Mouse (Mus musculus) ES-CJ7 (cell line): ENCODE data around the gene Cmtr1.

Experiments
- DNase-seq: peaks from one replicate; pipeline ENCODE4 v3.0.0; 2011; ENCODE audit warnings: low read depth, low spot score

Cmtr1 gene

GRCm38 (mm10) chr17:29669030-29669429, 8.6 kb downstream of the Cmtr1 start:
- DNase-seq, result no peak

- no peak for DNase-seq
Observed at GRCm38 (mm10) chr17:29669936-29670335, 9.5 kb downstream of the Cmtr1 start.

GRCm38 (mm10) chr17:29671021-29671420, 10.6 kb downstream of the Cmtr1 start:
- no peak for DNase-seq

GRCm38 (mm10) chr17:29673325-29673724, 12.9 kb downstream of the Cmtr1 start:
- DNase-seq, result no peak

- DNase-seq, result no peak
Observed at GRCm38 (mm10) chr17:29678526-29678925, 18.1 kb downstream of the Cmtr1 start.

GRCm38 (mm10) chr17:29679038-29679767, 18.8 kb downstream of the Cmtr1 start:
- DNase-seq, result no peak

GRCm38 (mm10) chr17:29680174-29680573, 19.8 kb downstream of the Cmtr1 start:
- no peak for DNase-seq

GRCm38 (mm10) chr17:29680921-29681320, 20.5 kb downstream of the Cmtr1 start:
- no peak for DNase-seq

- peak; percentile 29 for DNase-seq
Observed at GRCm38 (mm10) chr17:29681669-29682068, 21.3 kb downstream of the Cmtr1 start.

- no peak for DNase-seq
Observed at GRCm38 (mm10) chr17:29682261-29682660, 21.9 kb downstream of the Cmtr1 start.

GRCm38 (mm10) chr17:29683127-29683526, 22.7 kb downstream of the Cmtr1 start:
- no peak for DNase-seq

GRCm38 (mm10) chr17:29684275-29684674, 23.9 kb downstream of the Cmtr1 start:
- DNase-seq, result no peak

- DNase-seq, result no peak
Observed at GRCm38 (mm10) chr17:29686771-29687170, 26.4 kb downstream of the Cmtr1 start.

GRCm38 (mm10) chr17:29687373-29687772, 27.0 kb downstream of the Cmtr1 start:
- DNase-seq, result no peak

GRCm38 (mm10) chr17:29688610-29689009, 28.2 kb downstream of the Cmtr1 start:
- DNase-seq, result no peak

GRCm38 (mm10) chr17:29690257-29690656, 29.9 kb downstream of the Cmtr1 start:
- DNase-seq, result no peak

- DNase-seq, result no peak
Observed at GRCm38 (mm10) chr17:29692827-29693226, 32.4 kb downstream of the Cmtr1 start.

- DNase-seq, result no peak
Observed at GRCm38 (mm10) chr17:29693571-29693970, 33.2 kb downstream of the Cmtr1 start.

GRCm38 (mm10) chr17:29694516-29694915, 34.1 kb downstream of the Cmtr1 start:
- DNase-seq, result no peak

- no peak for DNase-seq
Observed at GRCm38 (mm10) chr17:29696940-29697339, 36.5 kb downstream of the Cmtr1 start.

- DNase-seq, result no peak
Observed at GRCm38 (mm10) chr17:29698421-29698820, 38.0 kb downstream of the Cmtr1 start.

GRCm38 (mm10) chr17:29700573-29700972, 40.2 kb downstream of the Cmtr1 start:
- DNase-seq, result no peak

- DNase-seq, result no peak
Observed at GRCm38 (mm10) chr17:29702938-29703710, 42.7 kb downstream of the Cmtr1 start.
